Mouse (Mus musculus) granulocyte monocyte progenitor cell, adult 5-6 weeks (primary cell): Measurements from ENCODE around the gene Slc5a10. TPM values are rescaled to one million over a fixed set of nuclear protein-coding genes. Genes with fewer than 3 reads are reported as not detected.

ENCODE experiments used
- ATAC-seq: replicated peaks from 2 replicates; pipeline ENCODE4 v1.8.0; 2016; ENCODE audit warnings: mild to moderate bottlenecking, moderate TSS enrichment, inconsistent platforms; ENCODE audit not compliant: poor library complexity, severe bottlenecking
- total RNA-seq, 2 experiments: library from RNA; stranded (forward) in 1 of 2; stranded (reverse) in 1 of 2; fragments of 200-712, 200-1000 nt in 1 of 2; fragments of >200 nt in 1 of 2; fragmentation: Nextera tagmentation in 1 of 2; gene quantifications; 2 replicates each; pipeline ENCODE4 v1.2.3; 2014 to 2017

Gene Slc5a10
- total RNA-seq, 2 experiments from 2014 or later = not detected

DNA sequence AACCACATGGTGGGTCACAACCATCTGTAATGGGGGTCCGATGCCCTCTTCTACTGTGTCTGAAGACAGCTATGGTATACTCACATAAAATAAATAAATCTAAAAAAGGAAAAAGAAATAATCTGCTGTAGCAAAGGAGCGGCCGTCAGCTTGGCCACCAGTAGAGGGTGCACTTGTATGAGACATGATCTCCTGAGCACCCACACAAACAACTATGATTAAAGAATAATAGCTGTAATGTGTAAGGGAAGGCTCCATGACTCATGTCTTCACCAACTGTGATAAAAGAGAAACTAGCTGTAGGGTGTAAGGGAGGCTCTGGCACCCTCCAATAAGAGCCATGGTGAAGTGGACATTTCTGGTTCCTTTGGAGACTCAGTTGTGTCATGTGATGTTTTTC lies 91.0 kb downstream of the Slc5a10 start:
- ATAC-seq = no peak

DNA sequence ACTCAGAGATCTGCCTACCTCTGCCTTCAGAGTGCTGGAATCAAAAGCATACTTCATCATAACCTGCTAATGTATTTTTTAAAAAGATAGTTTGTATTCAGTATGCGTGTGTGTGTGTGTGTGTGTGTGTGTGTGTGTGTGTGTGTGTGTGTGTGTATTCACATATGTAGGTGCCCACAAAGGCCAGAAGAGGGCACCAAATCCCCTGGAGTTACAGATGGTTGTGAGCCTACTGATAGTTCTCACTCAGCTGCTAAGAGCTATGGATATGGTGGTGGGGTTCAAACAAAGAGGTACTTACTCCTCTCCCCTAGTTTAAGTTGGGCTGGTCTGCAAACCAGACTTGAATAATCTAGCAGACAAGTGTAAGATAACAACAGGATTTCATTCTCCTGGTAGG lies 94.1 kb downstream of the Slc5a10 start:
- ATAC-seq = no peak

DNA sequence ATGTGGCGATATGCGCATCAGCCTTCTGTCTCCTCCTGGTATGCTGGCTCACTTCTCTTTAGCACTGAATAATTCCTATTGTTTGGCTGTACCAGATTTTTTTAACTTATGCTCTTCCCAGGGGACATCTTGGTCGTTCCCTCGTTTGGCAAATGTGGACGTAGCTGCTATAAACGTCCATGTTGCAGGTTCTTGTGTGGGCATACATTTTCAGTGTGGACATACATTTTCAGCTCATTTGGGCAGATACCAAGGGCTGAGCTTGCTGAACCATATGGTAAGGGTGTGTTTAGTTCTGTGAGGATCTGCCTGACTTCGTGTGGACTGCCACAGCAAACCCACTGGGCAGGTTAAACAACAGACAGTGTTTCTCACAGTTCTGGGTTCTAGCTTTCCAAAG lies 95.5 kb downstream of the Slc5a10 start:
- no peak for ATAC-seq

Other genes starting within 250 kb of the Slc5a10 start
- gene Mfap4, start 235.4 kb downstream of the Slc5a10 start, total RNA-seq (2014; fragmentation: Nextera tagmentation) = not detected in 2 replicates
- not detected in 2 replicates for gene Mfap4, start 235.4 kb downstream of the Slc5a10 start, total RNA-seq (2017)
- 9.2 and 12.9 TPM in 2 replicates for gene Mapk7, start 226.4 kb downstream of the Slc5a10 start, total RNA-seq (2014; fragmentation: Nextera tagmentation)
- 5.9 and 13.1 TPM in 2 replicates for gene Mapk7, start 226.4 kb downstream of the Slc5a10 start, total RNA-seq (2017)
- gene B9d1, start 215.7 kb downstream of the Slc5a10 start, total RNA-seq (2014; fragmentation: Nextera tagmentation) = 1.6 TPM in 1 of 2 replicates, not detected in the other
- gene B9d1, start 215.7 kb downstream of the Slc5a10 start, total RNA-seq (2017) = not detected in 2 replicates
- not detected in 2 replicates for gene Epn2, start 141.1 kb downstream of the Slc5a10 start, total RNA-seq (2014; fragmentation: Nextera tagmentation)
- not detected in 2 replicates for gene Epn2, start 141.1 kb downstream of the Slc5a10 start, total RNA-seq (2017)
- 2.0 TPM in 1 of 2 replicates, not detected in the other for gene Grap, start 67.6 kb downstream of the Slc5a10 start, total RNA-seq (2014; fragmentation: Nextera tagmentation)
- 0.30 and 0.31 TPM in 2 replicates for gene Grap, start 67.6 kb downstream of the Slc5a10 start, total RNA-seq (2017)
- not detected in 2 replicates for gene Fam83g, start 36.7 kb downstream of the Slc5a10 start, total RNA-seq (2014; fragmentation: Nextera tagmentation)
- gene Fam83g, start 36.7 kb downstream of the Slc5a10 start, total RNA-seq (2017) = not detected in 2 replicates
- gene Prpsap2, start 41.3 kb upstream of the Slc5a10 start, total RNA-seq (2014; fragmentation: Nextera tagmentation) = 33.3 and 48.5 TPM in 2 replicates
- gene Prpsap2, start 41.3 kb upstream of the Slc5a10 start, total RNA-seq (2017) = 37.7 and 39.7 TPM in 2 replicates
- 13.0 and 20.0 TPM in 2 replicates for gene Ulk2, start 134.2 kb upstream of the Slc5a10 start, total RNA-seq (2014; fragmentation: Nextera tagmentation)
- gene Ulk2, start 134.2 kb upstream of the Slc5a10 start, total RNA-seq (2017) = 7.8 and 21.0 TPM in 2 replicates
- gene Akap10, start 209.4 kb upstream of the Slc5a10 start, total RNA-seq (2014; fragmentation: Nextera tagmentation) = 36.8 and 52.6 TPM in 2 replicates
- gene Akap10, start 209.4 kb upstream of the Slc5a10 start, total RNA-seq (2017) = 37.5 and 42.1 TPM in 2 replicates
- 14.4 and 16.0 TPM in 2 replicates for gene Specc1, start 235.9 kb upstream of the Slc5a10 start, total RNA-seq (2014; fragmentation: Nextera tagmentation)
- gene Specc1, start 235.9 kb upstream of the Slc5a10 start, total RNA-seq (2017) = 21.6 and 26.0 TPM in 2 replicates